Mouse (Mus musculus) gastrocnemius, adult 18-20 months (tissue): ENCODE results near the gene Dennd5a. TPM values are rescaled to one million over a fixed set of nuclear protein-coding genes. Genes with fewer than 3 reads are reported as not detected.
A peak's percentile ranks its signal among the peaks of the same experiment; 100 is the strongest.

Experiments
- DNase-seq: peaks from one replicate; pipeline ENCODE4 v3.0.0; 2021; ENCODE audit warnings: low spot score
- total RNA-seq, 2 experiments: library from RNA; stranded (reverse); gene quantifications; 2 replicates each; pipeline ENCODE4 v1.2.3; 2021

The Dennd5a gene
- total RNA-seq, 2 experiments from 2014 or later, result 36.2 to 47.5 TPM

DNA sequence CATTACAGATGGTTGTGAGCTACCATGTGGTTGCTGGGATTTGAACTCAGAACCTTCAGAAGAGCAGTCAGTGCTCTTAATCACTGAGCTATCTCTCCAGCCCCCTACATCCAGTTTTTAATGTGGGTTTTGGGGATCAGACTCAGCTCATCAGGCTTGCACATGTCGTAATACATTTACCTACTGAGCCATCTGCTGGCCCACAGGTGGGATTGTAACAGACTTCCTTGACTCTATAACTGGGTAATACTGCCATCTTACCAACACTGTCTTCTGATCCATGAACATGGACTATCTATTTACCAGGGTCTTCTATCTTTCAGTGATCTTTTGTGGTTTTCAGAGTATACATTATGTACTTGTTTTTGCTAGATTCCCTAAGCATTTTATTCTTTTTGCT, 74.0 kb downstream of the Dennd5a start:
- DNase-seq, result no peak

DNA sequence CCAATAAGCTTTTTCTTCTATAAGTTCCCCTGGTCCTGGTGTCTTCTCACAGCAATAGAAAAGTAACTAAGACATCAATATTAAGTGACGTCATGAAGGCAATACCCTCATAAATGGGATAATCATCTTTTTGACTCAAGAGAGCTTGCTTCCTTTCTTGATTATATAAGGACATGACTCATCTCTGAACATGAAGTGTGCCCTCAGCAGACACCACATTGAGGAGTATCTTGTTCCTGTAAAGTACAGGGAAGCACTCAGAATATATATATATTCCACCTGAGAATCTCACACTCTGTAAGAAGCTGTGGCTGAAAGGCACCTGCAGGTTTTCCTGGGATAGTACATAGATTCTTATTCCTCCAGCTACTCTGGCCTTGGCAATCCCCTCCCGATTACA, 77.7 kb downstream of the Dennd5a start:
- DNase-seq, result no peak

DNA sequence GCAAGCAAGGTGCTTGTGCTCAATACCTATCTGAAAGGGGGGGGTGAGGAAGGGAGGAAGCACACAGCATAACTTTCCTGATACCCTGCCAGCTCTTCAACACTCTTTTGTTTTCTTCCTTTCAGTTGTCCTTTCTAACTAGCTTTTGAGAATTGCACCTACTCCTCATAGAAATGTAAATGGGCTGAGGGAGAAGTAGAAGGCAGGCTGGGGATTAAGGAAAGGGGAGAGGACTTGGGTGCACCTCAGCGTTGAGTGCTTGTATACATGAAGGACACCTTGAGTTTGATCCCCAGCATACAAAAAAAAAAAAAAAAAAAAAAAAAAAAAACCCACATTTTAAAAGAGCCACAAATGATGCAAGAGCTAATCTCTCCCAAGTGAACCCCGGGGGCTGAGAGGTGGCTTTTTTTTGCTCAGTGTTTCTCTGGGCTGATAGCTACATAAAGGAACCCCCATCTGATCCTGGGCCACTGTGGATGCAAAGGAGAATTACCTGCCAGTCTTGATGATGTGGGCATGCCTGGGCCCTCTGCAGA, 78.6 kb downstream of the Dennd5a start:
- DNase-seq, result no peak

DNA sequence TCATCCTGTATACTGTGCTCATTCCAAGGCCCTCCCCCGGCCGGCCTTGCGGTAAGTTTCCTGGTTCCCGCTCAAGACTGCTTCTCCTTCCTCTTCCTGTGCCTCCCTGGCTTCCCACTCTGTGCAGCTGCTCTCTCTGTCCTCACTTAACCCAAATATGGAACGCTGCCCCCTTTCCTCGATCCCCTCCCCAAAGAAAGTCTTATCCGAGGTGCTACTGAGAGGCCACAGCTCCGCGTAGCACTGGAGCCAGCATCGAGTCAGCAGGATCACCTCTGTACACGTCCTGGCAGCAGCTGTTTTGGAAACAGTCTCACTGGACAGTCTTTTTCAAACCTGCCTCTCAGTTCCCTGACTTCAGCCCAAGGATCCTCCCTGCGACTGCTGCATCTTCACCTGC, 81.1 kb downstream of the Dennd5a start:
- no peak for DNase-seq

DNA sequence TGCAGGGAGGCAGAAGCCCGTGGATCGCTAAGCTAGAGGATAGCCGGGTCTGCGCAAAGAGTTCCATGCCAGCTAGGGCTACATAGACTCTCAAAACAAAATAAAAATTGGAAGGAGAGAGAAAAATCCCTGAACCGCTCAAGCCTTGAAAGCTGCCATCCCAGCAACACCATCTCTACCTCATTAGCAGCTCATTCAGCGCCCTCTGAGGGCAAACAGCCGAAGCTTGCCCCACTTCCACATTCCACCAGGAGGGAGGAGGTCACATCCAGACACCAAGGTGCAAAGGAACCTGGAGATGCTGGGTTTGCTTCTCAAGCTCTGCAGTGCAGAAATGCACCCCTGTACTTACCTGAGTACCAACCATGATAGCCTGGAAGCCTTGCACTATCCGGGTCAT, 84.2 kb downstream of the Dennd5a start:
- DNase-seq, result no peak

DNA sequence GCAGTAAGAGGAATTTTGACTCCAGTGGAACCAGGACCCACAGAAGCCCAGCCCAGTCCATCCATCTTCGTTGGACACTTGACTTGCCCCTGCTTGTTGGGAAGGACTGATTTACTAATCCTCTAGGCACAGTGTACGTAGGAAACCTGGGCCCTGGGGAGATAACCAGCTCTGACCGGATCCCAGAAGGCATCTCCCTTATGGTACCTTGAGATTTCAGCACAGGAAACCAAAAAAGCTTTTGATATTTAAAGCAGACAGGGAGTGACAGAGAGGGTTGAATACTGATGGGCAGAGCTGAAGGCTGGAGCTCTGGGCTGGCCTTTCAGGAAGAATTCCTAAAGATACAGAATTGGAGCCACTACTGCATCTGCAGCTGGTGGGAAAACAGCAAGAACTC, 84.7 kb downstream of the Dennd5a start:
- no peak for DNase-seq

DNA sequence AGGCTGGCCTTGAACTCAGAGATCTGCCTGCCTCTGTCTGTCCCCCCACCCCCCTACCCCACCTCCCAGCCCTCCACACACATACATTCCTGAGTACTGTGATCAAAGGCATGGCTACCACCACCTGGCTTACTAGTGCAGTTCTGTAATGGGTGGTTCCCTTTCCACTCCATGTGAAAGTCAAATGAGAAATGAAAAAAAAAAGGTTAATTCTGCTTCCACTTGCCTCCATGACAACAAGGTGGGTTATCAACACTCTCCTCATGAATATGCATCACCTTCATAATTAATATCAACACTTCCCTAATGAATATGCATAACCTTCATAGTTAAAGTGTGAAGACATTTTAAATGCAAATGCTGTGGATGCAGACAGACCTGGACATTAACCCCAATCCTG, 85.2 kb downstream of the Dennd5a start:
- no peak for DNase-seq

DNA sequence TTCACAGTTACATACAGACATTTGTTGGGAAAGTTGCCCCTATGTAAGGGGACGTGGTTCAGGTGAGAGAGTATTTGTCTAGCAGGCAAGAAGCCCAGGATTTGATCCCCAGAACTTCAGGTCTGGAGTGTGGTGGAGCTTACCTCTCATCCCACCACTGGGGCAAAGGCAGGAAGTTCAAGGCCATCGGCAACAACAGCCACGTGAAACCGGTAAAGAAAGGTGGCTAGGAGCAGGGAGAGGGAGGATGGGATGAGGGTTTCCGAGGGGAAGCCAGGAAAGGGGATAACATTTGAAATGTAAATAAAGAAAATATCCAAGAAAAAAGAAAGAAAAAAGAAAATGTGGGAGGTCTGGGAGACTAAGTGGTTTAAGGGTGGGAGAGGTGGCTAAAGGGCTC, 87.1 kb downstream of the Dennd5a start:
- no peak for DNase-seq

DNA sequence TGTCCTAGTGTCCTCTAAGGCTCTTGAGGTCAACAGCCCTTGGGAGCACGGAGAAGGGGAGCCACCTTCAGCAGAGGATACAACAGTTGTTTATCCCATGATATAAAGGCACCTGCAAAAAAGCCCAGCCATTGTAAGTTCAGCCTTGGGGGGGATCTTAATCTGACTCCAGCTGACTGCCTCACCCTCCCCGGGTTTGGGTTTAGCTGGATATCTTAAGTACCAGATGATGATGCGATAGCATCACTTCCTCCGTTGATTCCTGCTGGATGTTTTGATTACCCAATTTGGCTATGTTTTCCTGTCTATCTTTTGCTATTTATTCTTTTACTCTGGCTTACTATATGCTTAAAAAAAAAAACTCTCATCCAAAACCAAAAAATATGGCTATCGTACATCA, 89.0 kb downstream of the Dennd5a start:
- DNase-seq, result no peak

DNA sequence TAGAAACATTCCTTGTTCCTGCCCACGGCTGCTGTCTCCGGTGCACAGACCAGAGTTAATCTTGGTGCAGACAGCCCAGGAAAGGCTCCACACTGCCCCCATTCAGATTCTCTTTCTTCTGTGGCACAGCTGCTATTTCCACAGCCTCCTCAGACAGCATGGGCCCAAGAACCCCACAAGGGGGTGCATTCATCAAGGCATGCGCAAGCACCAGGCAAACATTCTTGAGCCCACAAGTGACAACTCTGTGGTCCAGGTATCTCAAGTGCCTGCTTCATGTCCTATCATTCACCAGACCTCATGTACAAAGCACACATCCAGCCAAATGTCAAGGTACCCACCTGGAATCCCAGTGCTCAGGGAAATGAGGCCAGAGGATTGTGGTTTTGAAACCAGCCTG, 91.8 kb downstream of the Dennd5a start:
- DNase-seq, result no peak

DNA sequence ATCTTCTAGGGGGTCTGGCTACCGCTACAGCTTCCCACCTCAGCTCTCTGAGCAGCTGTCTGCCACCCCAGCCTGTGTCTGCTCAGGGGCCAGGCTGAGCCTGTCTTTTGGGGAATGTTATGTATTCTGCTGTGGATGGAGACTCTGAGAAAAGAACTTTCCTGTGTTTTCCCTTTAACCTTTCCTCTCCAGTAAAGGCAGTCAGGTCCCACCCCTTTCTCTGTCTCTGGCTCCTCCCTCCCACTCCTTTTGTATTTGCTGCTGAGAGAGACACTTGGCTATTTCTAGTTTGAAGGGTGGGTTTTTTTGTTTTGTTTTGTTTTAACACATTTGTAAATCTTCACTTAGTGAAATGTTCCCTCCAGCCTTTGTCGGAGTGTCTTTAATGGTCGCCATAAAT, 93.6 kb downstream of the Dennd5a start:
- DNase-seq, result no peak

DNA sequence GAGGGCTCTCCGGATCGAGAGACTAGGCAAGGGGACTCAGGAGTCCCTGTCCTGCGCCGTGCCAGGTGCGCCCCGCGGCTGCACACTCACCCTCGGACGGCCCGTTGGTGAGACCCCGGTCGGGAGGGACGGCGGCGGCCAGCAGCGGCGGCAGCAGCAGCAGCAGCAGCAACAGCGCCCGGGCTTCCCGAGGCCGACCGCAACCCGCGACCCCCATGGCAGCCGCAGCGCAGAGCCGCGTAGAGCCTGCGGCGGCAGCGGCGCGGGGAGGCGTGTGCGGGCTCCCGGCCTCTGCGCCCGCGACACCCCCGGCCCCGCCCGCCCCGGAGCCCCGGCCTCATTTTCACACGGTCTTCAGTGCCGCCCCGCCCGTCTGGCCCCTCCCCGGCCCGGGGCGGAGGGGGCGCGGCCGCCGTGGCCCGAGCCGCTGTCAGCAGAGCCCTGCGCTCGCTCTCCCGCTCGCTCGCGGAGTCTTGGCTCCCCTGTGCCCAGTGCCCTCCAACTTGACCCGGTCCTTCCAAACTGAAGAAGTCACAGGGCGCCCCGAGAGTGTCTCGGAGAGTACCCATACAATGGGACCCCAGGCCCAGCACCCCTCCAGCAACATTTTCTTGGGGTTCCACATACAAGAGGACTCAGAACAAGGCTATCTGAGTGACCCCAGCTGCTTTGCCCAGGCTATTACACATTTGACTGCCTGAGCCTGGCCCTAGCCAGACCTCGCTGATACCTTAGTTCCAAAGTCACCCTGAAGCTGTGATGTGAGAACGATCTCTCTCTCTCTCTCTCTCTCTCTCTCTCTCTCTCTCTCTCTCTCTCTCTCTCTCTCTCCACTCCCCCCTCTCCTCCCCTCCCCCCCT, 94.7 kb downstream of the Dennd5a start, which contains the start of gene Scube2:
TSS of gene Scube2 (minus strand) at position 310 of the 860 bp plus-strand sequence.
- no peak for DNase-seq

DNA sequence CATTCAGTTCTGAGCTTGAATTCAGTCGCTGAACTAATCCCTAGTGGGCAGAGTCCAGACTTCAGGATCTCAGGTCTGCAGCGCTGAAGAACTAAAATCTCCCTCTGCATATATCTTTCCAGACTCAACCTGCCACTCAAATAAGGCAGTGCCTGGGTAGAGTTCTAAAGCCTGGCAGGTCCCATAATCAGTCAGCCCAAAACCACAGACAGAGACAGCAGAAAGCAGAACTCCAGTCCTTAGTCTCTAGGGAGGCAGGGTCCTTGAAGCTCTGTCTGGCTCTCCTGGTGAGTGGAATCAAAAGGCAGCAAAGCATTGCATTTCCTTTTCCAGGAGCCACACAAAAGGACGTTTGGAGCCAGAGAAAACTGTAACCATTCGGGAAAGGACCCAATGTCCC, 96.7 kb downstream of the Dennd5a start:
- no peak for DNase-seq

DNA sequence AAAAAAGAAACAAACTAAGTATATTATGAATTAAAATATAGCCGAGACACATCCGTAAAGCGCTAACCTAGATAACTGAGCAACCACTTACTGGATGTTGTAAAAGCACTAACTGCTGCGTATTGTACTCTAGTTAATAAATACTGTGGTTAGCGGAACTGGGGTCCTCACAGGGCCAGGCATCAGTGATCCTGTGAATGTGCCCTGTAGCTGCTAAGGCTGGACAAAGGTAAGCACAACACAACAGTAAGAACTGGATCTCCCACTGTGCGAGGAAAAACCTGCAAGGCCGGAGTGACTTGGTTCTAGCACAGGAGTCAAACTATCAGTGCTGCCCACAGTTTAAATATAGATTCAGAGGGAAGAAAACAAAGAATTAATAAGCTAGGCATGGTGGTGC, 100.1 kb downstream of the Dennd5a start:
- DNase-seq, result no peak

DNA sequence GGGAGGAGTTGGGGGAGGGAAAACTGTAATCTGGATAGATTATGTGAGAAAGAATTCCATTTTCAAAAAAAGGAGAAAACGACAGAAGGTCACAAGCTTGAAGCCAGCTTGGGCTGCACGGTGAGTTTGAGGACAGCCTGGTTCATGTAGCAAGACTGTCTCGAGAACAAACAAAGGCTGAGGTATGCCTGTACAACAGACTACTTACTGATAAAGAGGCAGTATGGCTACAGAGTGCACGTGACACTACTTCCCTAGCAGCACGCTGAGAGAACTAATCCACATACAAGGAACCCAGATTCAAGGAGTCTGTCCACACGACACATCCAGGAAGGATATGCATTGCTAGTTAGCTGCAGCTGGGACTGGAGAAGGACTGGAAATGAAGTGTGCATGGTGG, 100.9 kb downstream of the Dennd5a start:
- DNase-seq, result no peak

DNA sequence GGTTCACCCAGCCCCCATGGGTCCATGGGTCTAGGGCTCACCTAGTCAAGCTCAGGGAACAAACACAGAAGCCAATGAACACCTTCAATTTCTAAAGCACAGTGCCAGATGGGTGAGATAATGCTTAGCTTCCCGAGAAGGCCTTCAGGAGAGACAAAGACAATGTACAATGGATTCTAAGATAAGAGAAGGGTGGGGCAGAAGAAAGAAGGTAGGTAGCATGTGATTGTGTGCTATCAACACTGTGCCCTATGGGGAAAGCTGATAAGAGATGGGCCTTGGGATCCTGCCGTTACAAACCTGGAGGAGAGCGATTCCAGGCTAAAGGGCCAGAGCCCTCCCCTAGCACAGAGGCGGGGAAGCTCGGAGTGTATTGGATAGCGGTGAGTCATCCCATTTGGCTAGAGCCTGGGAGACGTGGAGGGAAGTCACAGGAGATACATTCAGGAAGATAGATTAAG, 107.5 kb downstream of the Dennd5a start:
- peak; percentile 9 for DNase-seq

DNA sequence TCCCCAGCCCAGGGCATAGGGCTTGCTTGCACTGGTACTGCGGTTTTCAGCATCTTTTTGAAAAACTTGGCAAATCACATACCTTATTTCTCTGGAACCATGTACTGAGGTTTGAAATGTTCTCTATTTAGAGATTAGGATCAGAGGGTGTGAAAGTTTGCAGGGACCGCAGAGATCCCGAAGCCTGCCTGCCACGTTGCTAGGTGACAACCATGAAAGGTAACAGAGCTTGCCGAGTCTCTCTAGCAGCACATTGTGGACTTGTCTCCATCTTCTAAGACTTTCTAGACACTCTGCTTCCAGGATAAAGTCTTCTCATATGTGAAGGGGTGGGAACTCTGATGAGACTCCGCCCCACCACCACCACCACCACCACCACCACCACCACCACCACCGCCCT, 108.3 kb downstream of the Dennd5a start:
- DNase-seq, result no peak

DNA sequence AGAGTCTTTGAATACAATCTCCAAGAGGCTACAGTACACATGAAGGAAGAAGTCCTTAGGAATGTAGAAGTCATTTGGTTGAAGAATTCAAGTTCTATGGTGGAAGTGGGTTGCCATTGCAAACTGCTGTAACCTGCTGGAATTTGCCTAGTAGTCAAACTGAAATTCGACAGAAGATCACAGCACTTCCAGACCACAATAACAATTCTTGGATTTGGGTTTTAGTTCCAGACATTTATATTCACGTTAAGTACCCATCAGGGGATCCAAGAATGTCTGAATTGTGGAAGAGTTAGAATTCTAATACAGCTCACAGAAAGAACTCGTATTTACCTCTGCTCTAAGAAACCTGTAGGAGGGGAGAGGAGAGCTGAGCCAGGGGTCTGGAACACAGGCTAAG, 109.7 kb downstream of the Dennd5a start:
- DNase-seq, result no peak

DNA sequence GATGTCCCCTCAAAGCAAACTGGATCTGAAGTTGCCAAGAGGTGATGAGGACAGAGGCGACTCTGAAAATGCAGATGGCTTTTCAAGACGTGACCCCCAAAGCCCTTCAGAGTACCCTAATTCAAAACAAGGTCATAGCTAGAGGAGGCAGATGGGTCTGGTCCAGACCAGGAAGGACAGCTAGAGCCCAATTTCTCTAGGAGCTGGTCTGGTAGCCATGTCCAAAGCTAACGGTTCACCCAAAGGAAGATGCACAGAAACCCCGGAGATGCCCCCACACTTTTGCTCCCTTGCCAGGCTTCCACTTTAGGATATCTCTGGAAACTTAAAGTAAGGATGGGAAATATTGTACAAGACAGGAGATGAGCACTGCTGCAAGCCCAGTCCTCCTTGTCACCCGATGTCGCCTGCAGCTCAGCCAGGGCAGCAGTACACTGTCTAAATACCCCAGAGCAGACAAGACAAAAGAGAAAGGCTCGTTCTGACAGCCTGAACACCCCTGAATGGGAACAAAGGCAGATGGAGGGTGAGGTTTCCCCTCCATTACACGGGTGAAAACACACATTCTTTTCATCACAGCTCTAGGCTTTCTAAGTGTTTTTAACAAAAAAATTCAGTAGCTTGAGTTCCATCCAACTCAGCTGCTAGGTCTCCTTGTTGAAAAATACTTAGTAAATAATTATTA, 110.4 kb downstream of the Dennd5a start:
- DNase-seq, result no peak

DNA sequence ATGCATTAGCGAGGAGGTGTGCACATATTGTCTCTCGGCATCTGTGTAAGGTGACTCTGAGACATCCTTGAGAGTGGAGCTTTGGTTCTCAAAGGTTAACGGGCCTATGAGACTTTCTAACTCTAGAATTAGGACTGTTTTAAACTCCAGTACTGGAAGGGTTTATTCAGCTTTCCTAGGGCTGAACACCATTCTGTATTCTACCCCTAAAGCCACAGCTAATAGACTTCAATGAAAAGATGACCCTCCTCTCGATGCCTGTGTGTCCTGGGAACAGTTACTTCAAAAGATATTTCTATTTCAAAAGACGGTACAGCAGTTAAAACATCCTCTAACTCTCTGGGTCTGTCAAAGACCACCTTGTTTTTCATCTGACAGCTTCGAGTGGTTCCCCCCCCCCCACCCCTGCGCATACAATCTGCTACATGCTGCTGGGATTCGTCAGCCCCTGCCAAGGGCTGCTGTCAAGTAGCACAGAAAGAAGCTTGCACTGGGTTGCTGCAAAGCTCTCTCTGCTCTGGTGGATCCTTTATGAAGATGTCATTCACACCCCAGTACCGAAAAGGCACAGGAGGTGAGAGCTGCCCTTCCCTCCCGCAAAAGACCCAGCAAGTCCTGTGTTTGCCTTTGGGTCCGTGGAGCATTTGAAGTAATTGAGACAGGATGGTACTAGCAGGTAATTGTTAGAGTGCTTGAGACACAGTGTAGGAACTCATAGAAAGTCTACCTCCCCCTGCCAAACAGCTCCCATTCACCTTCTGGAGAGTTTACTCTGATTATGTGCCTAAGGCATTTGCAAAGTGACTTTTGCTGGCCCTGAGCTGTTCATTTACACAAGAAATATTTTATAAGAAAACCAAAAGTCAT, 111.2 kb downstream of the Dennd5a start:
- no peak for DNase-seq

DNA sequence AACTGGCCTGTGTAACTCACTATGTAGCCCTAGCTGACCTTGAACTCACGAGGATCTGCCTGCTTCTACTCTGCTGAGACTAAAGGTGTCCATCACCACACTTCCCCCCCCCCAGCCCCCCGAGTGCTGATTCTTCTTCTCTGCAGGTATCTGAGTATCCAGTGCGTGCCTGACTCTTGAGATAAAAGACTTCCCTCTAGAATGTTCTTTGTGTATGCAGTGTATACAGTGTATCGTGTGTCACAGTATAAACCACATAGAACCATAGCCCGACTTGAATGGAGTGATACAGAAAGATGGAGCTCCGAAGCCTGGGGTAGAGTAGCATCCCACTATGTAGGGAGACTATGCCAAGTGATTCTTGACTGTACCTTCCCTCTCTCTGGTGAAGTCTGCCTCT, 116.2 kb downstream of the Dennd5a start:
- DNase-seq, result no peak
